Mouse (Mus musculus) forebrain, embryonic 13.5 days (tissue): ENCODE measurements at regions not wholly inside any gene's neighbourhood (a gene's known extent, or its start where the extent isn't known, plus 50 kb on each side); places are given as distances from the start of the nearest gene placed in this dataset.

ENCODE experiments used
- ATAC-seq: fragments of 200-750 bp; cut with Nextera tagmentation; 2 replicates; pipeline ENCODE4 v1.8.0; 2017
- H3K27ac ChIP-seq: fragments of 300-500 bp; sonication (generic); 2 replicates; pipeline ENCODE4 v1.5.1; 2015; ENCODE audit warnings: inconsistent platforms, mild to moderate bottlenecking, moderate library complexity
- H3K27me3 ChIP-seq: fragments of 300-500 bp; sonication (generic); 2 replicates; pipeline ENCODE4 v1.6.1; 2015; ENCODE audit warnings: mild to moderate bottlenecking, inconsistent platforms
- H3K36me3 ChIP-seq: fragments of 300-500 bp; sonication (generic); 2 replicates; pipeline ENCODE4 v1.6.1; 2015; ENCODE audit warnings: mild to moderate bottlenecking, inconsistent platforms; ENCODE audit not compliant: poor library complexity, severe bottlenecking
- H3K4me1 ChIP-seq: fragments of 300-500 bp; sonication (generic); 2 replicates; pipeline ENCODE4 v1.6.1; 2015; ENCODE audit warnings: inconsistent platforms
- H3K4me2 ChIP-seq: fragments of 300-500 bp; sonication (generic); 2 replicates; pipeline ENCODE4 v1.6.1; 2015; ENCODE audit warnings: inconsistent platforms, mild to moderate bottlenecking, moderate library complexity
- H3K4me3 ChIP-seq: fragments of 300-500 bp; sonication (generic); 2 replicates; pipeline ENCODE4 v1.5.1; 2015; ENCODE audit warnings: mild to moderate bottlenecking, inconsistent platforms
- H3K9ac ChIP-seq: fragments of 300-500 bp; sonication (generic); 2 replicates; pipeline ENCODE4 v1.6.1; 2015; ENCODE audit warnings: mild to moderate bottlenecking, inconsistent platforms
- H3K9me3 ChIP-seq: fragments of 300-500 bp; sonication (generic); replicated peaks from 2 replicates; pipeline ENCODE4 v1.6.1; 2016; ENCODE audit warnings: inconsistent platforms
- WGBS: fragments of 180-500 bp; shearing (Covaris S2); methylation state at CpG from one replicate; pipeline ENCODE4 v1.1.7; 2015; 5-methylcytosine and 5-hydroxymethylcytosine counted together

DNA sequence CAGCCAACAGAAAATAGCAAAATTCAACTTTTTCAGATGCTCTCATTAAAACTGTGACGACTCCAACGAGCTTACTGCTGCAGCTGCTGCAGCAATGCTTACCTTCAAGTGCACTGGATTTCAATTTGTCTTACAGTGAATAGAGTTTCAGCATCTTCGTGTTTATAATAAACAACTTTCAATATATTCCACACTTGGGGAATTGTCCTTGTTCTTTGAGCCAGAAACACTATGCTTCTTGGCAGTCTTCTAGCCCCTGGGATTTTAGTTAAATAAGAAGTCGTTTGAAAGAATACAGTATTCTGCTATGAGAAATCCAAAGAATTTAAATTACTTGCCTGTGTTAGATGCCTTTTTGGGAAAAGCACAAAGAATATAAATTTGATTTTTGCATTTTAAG lies 381.9 kb upstream of the Kcnd2 start:
- Histone ChIP-seq H3K4me1 (no peaks in the 10 kb centered on the region), H3K9ac (no peak overlapping the region), H3K4me3 (no peak overlapping the region), H3K27ac (no peak overlapping the region), H3K27me3 (no peaks in the 10 kb centered on the region), H3K9me3 (no peaks in the 10 kb centered on the region), H3K36me3 (no peaks in the 10 kb centered on the region), H3K4me2 (no peak overlapping the region)
- ATAC-seq = no peak
- WGBS = 50% methylated on average over 4 of the region's 4 CpGs

GRCm38 (mm10) chr6:20840149-20840548 lies 375.2 kb upstream of the Kcnd2 start:
- no peaks in the 10 kb centered on the region for H3K9me3 ChIP-seq
- 43% methylated on average over 3 of the region's 3 CpGs for WGBS
- no peak overlapping the region for H3K4me3 ChIP-seq
- H3K4me2 ChIP-seq = no peak overlapping the region
- ATAC-seq = peak; percentile 19; the same call in 1 of the 2 replicates
- no peaks in the 10 kb centered on the region for H3K4me1 ChIP-seq
- H3K9ac ChIP-seq = no peak overlapping the region
- no peaks in the 10 kb centered on the region for H3K36me3 ChIP-seq
- no peak overlapping the region for H3K27ac ChIP-seq
- H3K27me3 ChIP-seq = no peaks in the 10 kb centered on the region
